Mouse (Mus musculus): ENCODE results near the gene Tenm2.

The Tenm2 gene

GRCm38 (mm10) chr11:36454076-36454475 lies 781.7 kb downstream of the Tenm2 start:
- DNase-seq, result no peak

DNA sequence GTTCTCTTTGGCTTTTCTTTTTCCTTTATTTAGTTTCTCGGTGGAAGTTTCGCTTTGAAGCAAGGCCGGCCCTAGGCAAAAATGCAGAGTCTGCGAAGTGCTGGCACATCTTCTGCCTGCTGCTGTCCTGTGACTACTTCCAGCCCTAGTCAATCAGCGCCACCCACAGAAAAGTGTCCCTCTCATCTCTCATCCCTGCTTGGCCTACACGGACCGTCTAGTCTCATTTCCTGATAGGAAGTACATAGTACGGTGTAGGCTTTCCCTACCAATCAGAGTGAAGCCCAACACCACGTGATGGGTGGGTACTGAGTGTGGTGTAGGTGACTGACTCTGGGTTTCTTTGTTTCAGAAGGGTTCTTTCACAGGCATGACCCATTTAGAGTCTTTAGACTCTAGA lies 783.3 kb downstream of the Tenm2 start:
- DNase-seq, result no peak

DNA sequence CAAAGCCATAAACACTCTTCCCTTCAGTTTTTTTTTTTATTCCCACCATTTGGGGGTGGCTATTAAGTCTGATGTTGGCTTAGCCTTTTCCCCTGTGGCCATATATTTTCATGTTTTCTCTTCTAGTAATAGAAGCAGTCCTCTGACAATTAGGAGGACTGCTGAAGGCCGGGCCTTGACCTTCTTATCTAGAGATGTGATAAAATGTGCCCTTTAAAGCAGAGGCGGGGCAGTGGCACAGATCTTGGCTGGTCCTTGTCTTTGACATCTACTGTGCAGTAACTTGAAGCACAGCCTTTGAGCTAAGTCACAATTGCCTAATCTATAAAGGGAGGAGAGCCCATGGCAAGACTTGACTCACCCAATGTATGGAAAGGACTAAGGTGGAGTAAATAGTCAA lies 789.4 kb downstream of the Tenm2 start:
- DNase-seq, result no peak

DNA sequence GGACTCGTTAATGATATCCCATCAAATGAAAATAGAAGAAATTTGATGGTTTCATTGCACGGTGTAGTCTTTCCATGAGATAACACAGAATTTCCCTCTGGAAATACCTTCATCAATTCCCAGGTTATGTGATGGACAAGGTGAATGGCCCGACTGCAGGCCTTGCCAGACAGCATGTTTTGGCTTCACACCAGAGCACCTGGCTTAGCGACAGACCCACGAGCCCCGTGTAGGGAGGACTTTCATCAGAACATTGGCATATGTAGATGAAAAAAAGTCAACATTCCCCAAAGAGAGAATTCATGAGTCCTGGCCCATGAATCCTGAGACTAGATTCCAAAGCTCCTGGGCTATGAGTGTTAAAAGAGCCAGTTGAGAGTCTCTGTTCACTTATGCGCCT lies 791.9 kb downstream of the Tenm2 start:
- no peak for DNase-seq

DNA sequence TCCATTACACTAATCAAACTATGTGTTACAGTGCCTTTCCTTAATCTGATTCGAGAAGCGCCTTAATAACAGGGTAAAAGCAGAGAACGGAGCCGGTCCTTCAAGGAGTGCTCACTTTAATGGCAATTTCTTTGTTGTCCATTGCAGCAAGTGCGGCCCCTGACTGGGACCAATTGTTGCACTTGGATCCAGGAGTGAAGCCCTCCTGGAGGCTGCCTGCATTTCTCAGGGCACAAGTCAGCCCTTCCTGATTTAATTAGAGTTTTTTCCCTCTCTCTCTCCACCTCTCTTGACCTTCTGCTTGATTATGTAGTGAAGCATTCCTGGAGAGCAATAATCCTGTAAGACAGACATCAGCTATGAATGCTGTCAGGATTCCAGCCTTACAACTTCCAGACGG lies 794.0 kb downstream of the Tenm2 start:
- no peak for DNase-seq

- DNase-seq, result no peak
These were observed 799.5 kb downstream of the Tenm2 start for GRCm38 (mm10) chr11:36436251-36436650.

DNA sequence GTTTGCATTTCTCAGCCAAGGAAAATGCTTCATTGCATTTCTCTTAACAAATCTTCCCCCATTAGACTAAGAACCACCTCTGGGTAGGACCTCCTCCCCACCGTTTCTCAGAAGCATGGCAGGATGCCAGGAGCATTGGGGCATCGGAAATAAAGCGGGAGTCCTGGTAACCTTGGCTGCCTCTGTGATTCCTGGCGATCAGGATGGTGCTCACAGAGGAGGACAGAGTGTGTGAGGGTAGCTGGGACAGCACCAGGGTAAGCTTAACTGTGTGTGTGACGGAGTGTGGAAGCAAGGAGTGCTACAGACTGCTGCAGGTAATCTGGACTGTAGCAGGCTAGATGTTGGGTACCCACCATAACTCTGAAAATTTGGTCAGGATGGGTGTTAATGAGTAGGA lies 806.8 kb downstream of the Tenm2 start:
- DNase-seq, result no peak

DNA sequence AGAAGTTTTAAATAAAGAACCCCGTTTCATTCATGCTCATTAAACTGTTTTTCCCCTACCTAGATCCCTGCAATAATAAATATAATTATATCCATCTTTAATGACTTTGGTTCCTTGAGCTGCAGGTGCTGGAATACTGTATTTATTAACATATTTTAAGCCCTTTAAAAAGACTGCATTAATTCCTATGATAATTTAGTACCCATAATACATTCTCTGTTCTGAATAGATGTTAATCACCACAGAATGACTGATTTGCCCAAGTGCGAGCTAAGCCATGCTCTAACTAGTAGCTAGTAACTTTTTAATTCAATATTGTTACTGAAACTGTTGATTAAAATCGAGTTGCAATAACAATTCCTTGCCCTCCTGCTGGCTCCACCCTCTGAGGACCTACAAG lies 810.8 kb downstream of the Tenm2 start:
- no peak for DNase-seq

DNA sequence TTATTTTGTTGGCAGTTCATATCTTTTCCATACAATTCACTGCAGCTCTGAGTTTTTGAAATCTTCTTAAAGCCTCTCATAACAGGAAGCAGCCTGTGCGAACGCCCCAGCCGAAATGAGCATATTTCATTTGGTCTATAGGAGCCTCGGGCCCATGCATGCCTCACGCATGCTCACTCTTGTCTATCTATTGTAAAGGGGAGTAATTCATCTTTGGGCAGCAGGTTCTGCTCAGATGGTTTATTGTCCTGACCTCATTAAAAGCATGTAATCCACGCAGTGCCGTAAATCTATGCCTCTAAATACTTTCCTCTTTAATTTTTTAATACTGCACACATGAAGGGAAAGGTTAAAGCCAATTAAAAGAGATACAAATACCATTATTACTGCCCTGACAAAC lies 815.7 kb downstream of the Tenm2 start:
- no peak for DNase-seq

DNA sequence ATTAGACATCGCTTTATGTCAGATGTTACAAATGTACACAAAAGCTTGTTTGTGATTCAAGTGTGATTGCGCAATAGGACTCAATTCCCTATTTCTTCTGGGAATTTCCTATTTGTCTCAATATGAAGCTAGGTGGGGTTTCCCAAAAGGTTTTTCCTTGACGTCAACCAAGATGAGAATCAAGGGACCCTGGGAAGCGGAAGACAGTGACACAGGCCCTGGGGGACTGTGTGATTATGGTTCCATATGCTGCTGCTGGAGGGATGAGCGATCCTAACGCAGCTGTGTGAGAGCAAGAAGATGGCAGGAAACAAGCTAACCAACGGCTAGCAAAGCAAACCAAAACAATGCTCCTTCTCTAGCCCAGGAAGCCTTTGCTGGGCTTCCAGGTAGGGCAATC lies 820.5 kb downstream of the Tenm2 start:
- no peak for DNase-seq

DNA sequence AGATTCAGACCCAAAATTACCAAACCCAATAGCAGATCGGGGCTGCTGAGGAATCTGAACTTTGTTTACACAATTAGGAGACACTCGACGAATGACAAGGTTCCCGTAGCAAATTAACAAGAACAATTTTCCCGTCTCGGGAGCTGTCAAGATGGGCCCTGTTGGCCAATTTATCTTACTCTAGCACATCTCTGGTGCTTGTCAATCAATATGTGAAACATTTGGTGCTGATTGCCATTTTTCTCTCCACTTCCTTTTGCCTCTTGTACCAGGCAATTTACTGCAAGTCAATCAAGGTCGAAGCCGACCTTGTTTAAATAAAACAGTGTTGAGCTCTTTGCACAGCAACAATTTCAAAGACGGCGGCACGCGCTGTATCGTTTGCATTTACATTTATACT lies 824.9 kb downstream of the Tenm2 start:
- no peak for DNase-seq

DNA sequence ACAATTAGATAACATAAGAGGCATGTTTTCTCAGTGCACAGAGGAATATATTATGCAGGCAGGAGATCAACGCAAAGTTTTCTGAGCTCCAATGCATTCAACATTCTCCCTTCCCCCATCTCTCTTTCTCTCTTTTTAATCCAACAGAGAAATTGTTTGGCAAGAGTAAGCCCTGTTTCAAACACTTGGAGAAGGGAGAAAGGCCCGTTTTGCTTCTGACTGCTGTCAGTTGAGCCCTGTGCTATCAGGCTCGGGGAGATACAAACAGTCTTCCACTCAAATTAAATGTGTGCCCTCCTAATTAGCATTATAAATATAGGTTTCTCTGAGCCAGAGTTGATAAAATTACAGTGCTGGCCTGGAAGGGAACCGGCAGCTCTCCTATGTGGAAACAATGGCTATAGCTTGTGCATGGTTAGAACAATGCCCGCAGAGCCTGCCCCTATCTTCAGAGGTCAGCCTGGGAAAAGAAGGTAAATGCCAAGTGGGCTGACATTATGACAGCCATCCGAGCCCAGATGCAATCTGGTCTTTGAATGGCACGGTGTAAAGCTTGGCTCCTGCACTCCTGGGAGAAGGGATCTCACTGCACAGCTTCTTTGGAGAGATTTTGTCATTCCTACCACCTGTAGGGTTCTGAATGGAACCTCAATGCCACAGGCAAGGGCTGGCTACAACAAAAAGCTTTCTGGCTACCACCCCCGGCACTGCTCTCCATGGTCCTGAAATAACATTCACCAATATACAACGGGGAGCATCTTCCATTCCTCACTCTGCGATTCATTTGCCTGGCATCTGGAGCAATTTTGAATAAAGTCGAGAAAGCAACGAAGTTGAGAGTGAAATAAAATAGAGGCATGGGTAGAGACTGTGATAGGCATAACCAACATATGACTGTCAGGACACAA lies 839.7 kb downstream of the Tenm2 start:
- DNase-seq, result no peak

DNA sequence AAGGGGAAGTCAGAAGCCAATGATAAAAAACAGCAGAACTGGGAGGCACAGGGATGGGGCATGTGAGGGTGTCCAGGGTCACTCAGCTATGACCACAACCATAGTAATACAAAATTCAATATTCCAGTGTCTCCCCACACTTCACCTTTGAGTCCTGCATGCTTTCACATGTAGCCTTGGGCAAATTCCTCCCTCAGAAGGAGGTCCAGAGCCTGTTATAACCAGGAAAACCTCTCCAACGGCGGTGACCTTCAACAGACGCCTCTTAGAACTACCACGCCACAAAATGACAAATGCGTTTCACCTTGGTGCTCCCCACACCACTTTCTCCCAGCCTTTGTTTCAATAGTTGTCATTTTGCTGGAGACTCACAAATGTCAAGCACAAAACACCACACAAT lies 851.1 kb downstream of the Tenm2 start:
- peak; percentile 12 to 63 for DNase-seq

GRCm38 (mm10) chr11:36371814-36372213 lies 864.0 kb downstream of the Tenm2 start:
- DNase-seq, result no peak

- no peak for DNase-seq
These were observed 870.7 kb downstream of the Tenm2 start for GRCm38 (mm10) chr11:36365067-36365466.

DNA sequence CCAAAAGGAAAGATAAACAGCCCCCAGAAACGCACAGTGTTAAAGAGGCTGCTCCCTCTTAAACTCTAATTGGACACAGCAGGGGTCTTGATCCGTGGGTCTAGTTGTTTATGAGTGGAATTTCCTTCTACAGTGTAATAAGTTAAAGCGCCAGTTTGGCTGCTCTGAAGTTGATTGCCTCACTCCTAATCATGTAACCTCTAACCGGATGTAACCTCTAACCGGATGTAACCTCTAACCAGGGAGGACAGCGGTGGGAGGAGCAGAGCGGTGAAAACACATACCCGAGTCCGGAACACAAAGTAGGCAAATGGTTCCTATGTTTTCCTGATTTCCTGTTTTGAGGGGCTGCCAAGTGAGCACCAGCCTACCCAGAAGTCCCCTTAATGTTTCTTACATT lies 871.3 kb downstream of the Tenm2 start:
- DNase-seq, result no peak

- DNase-seq, result no peak
These were observed 873.2 kb downstream of the Tenm2 start for GRCm38 (mm10) chr11:36362514-36362913.

GRCm38 (mm10) chr11:36353252-36353651 lies 882.5 kb downstream of the Tenm2 start:
- no peak for DNase-seq

DNA sequence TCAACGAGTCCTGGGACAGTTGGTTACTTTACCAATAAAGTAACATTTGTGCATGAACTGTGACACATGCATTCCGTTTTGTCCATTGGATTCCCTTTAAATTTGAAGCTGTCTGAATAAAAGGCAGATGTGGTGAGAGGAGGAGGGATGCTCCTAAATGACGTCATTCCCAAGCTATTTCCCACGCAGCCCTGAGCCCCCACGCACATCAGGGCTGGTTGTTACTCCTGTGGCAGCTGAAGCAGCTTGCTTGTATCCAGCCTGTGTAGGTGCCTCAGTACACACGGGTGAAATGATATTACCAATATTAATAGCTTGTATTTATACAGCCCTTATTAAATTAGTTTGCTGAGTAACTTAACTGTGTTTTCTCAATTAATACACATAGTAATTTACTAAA lies 884.0 kb downstream of the Tenm2 start:
- no peak for DNase-seq

GRCm38 (mm10) chr11:36351341-36351740 lies 884.4 kb downstream of the Tenm2 start:
- no peak for DNase-seq

DNA sequence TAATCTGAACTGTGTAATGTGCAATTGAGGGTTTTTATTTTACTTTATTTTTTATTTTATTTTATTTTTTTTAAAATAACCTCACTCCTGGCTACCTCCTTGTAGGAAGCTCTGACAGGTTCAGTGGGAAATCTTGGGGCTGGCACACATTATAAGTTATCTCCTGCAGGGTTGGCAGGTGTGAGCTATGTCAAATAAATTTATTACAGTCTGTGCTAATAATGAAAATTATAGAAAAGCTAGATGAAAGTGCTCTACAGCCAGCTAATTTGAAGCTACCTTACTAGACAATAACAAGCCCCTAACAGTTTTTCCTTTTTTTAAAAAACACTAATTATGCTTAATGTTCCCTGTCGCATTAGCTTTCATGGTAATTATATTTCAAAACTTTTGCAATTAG lies 885.5 kb downstream of the Tenm2 start:
- no peak for DNase-seq

- DNase-seq, result no peak
These were observed 885.9 kb downstream of the Tenm2 start for GRCm38 (mm10) chr11:36349856-36350255.

DNA sequence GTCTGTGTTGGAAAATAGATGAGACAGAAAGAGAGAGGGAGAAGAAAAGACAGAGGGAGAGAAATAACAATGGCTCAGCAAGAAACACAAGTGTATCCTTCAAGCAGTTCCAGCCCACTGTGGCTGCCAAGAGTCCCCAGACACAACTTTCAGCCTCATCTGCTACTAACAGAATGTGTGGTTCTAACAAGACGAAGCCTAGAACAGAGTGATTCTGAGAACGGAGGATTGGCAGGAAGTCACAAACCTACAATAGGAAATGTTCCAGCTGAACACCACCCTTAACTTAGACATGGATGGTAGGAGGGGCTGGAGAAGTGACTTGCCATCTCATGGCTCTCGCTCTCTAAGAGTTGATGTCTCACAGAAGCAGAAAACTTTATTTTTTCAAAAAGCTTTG lies 894.0 kb downstream of the Tenm2 start:
- DNase-seq, result no peak

GRCm38 (mm10) chr11:36338424-36338823 lies 897.3 kb downstream of the Tenm2 start:
- DNase-seq, result no peak

- no peak for DNase-seq
These were observed 898.7 kb downstream of the Tenm2 start for GRCm38 (mm10) chr11:36337063-36337462.
